Mouse (Mus musculus): Measurements from ENCODE around the gene Cpsf3. TPM values are rescaled to one million over a fixed set of nuclear protein-coding genes. Genes with fewer than 3 reads are reported as not detected.

The Cpsf3 gene
- total and polyA plus RNA-seq, 3 experiments: 79.8 to 159 (median 117) TPM

GRCm38 (mm10) chr12:21335869-21336268 lies 50.7 kb downstream of the Cpsf3 start:
- Histone ChIP-seq H3K4me1 (ENCODE audit: control insufficient read depth in 1 of 2, insufficient read depth in 2 of 2) (peaks cover 12 to 38% of the 10 kb centered on the region in 2 experiments), H3K27ac (ENCODE audit: insufficient read depth, low read depth) (peak overlapping the region; percentile 61; the same call in 1 of the 2 replicates), H3K79me2 (replicated peaks; ENCODE audit: control insufficient read depth, extremely low read depth, insufficient read depth, poor library complexity, severe bottlenecking) (no peaks in the 10 kb centered on the region; the same call in 1 of the 2 replicates), H3K9ac (ENCODE audit: insufficient read depth, low read depth) (no peak overlapping the region), H3K27me3 (replicated peaks) (no peaks in the 10 kb centered on the region), H3K4me3 (replicated peaks in 1 of 3; ENCODE audit: low read depth in 2 of 3, low read length in 2 of 3, poor library complexity in 1 of 3) (no peak overlapping the region), H3K9me3 (replicated peaks; ENCODE audit: low read length) (no peaks in the 10 kb centered on the region), H3K4me2 (ENCODE audit: insufficient read depth, low read depth, poor library complexity, severe bottlenecking) (peak overlapping the region; percentile 18; the same call in 1 of the 2 replicates), H3K36me3 (replicated peaks in 1 of 2; ENCODE audit: control insufficient read depth in 1 of 2, insufficient read depth in 1 of 2, low read length in 1 of 2) (peaks cover 51 to 73% of the 10 kb centered on the region in 2 experiments)
- in situ Hi-C loops (cut with MboI; ENCODE audit: low pct_ligation_motif_present, low pct_unique_long_range_greater_than_20kb, low sequenced_read_pairs) (loop anchor here (5.0 kb wide), 1 partner anchor 36 kb away; the partner anchor contains the start of gene Adam17), dilution Hi-C loops (cut with MboI; ENCODE audit: extremely low pct_ligation_motif_present, extremely low pct_unique_long_range_greater_than_20kb, low sequenced_read_pairs) (no loop called here)
- DNase-seq (ENCODE audit: extremely low read depth): peak; percentile 96
- peak; percentile 100 for TF ChIP-seq MYC (IDR thresholded peaks at IDR 0.05; ENCODE audit: low read depth, low read length)
- 0 out of 2 replicates have a peak, but pooled peaks have one; percentile 57 for TF ChIP-seq MAFK (IDR thresholded peaks at IDR 0.05; ENCODE audit: insufficient replicate concordance, low read length)
- TF ChIP-seq EP300 (IDR thresholded peaks at IDR 0.05; ENCODE audit: low read length): peak; percentile 98
- 0 out of 2 replicates have a peak, but pooled peaks have one; percentile 58 for TF ChIP-seq KAT2A (IDR thresholded peaks at IDR 0.05; ENCODE audit: insufficient replicate concordance, low read length)
- no peak for TF ChIP-seq ZC3H11A (IDR thresholded peaks at IDR 0.05; ENCODE audit: low read depth, low read length)
- TF ChIP-seq E2F4 (IDR thresholded peaks at IDR 0.05; ENCODE audit: insufficient replicate concordance, low read depth, low read length): peak; percentile 53; the same call in 1 of the 2 replicates
- peak; percentile 95 for TF ChIP-seq BHLHE40 (IDR thresholded peaks at IDR 0.05; ENCODE audit: low read depth, low read length)
- TF ChIP-seq PAX5 (IDR thresholded peaks at IDR 0.05; ENCODE audit: low read length): no peak
- peak; percentile 49; the same call in 1 of the 2 replicates for TF ChIP-seq JUN (IDR thresholded peaks at IDR 0.05; ENCODE audit: insufficient read depth, low read depth, low read length)
- no peak for TF ChIP-seq NRF1 (IDR thresholded peaks at IDR 0.05; ENCODE audit: low read depth, low read length)
- 0 out of 2 replicates have a peak, but pooled peaks have one; percentile 18 for TF ChIP-seq TBP (conservative IDR thresholded peaks at IDR 0.05; ENCODE audit: low read depth, low read length)
- TF ChIP-seq TCF12 (IDR thresholded peaks at IDR 0.05; ENCODE audit: low read depth, low read length): peak; percentile 88
- no peak for TF ChIP-seq ZKSCAN1 (IDR thresholded peaks at IDR 0.05; ENCODE audit: borderline replicate concordance, low read depth, low read length)
- TF ChIP-seq HCFC1 (IDR thresholded peaks at IDR 0.05; ENCODE audit: low read depth, low read length): peak; percentile 31; the same call in 1 of the 2 replicates
- peak; percentile 59; the same call in 1 of the 2 replicates for TF ChIP-seq ELF1 (IDR thresholded peaks at IDR 0.05; ENCODE audit: low read depth, low read length)
- TF ChIP-seq USF2 (conservative IDR thresholded peaks at IDR 0.05; ENCODE audit: low read depth, low read length): peak; percentile 53
- TF ChIP-seq SMC3 (IDR thresholded peaks at IDR 0.05; ENCODE audit: low read depth, low read length): no peak; the same call in 1 of the 2 replicates
- TF ChIP-seq CTCF (conservative IDR thresholded peaks at IDR 0.05 in 1 of 2, IDR thresholded peaks at IDR 0.05 in 1 of 2; ENCODE audit: low read depth in 2 of 2, low read length in 2 of 2): no peak
- TF ChIP-seq CHD2 (IDR thresholded peaks at IDR 0.05; ENCODE audit: low read length): peak; percentile 59; the same call in 1 of the 2 replicates
- TF ChIP-seq SIN3A (IDR thresholded peaks at IDR 0.05; ENCODE audit: low read length): peak; percentile 99
- TF ChIP-seq IRF4 (IDR thresholded peaks at IDR 0.05; ENCODE audit: low read depth, low read length): peak; percentile 91
- TF ChIP-seq CHD1 (IDR thresholded peaks at IDR 0.05; ENCODE audit: low read depth, low read length): peak; percentile 74; the same call in 1 of the 2 replicates
- peak; percentile 86 for TF ChIP-seq RCOR1 (conservative IDR thresholded peaks at IDR 0.05; ENCODE audit: low read depth, low read length)
- TF ChIP-seq JUND (conservative IDR thresholded peaks at IDR 0.05; ENCODE audit: low read depth, low read length): peak; percentile 71; the same call in 1 of the 2 replicates
- peak; percentile 85 for TF ChIP-seq MEF2A (IDR thresholded peaks at IDR 0.05; ENCODE audit: borderline replicate concordance, low read depth, low read length)
- peak; percentile 85 for TF ChIP-seq ETS1 (conservative IDR thresholded peaks at IDR 0.05; ENCODE audit: low read depth, low read length)
- peak; percentile 100 for TF ChIP-seq MAX (IDR thresholded peaks at IDR 0.05; ENCODE audit: low read length)
- no peak; the same call in none of the 2 replicates for TF ChIP-seq RAD21 (IDR thresholded peaks at IDR 0.05; ENCODE audit: low read depth, low read length)
- TF ChIP-seq POLR2AphosphoS2 (IDR thresholded peaks at IDR 0.05; ENCODE audit: low read depth, low read length): peak; percentile 66; the same call in 1 of the 2 replicates
- peak; percentile 65; the same call in 1 of the 2 replicates for TF ChIP-seq MAZ (IDR thresholded peaks at IDR 0.05; ENCODE audit: low read depth, low read length)
- TF ChIP-seq ZMIZ1 (IDR thresholded peaks at IDR 0.05; ENCODE audit: low read depth, low read length): no peak
- TF ChIP-seq MXI1 (IDR thresholded peaks at IDR 0.05; ENCODE audit: low read depth, low read length): peak; percentile 100
- TF ChIP-seq UBTF (IDR thresholded peaks at IDR 0.05; ENCODE audit: low read depth, low read length): no peak
- TF ChIP-seq USF1 (IDR thresholded peaks at IDR 0.05; ENCODE audit: low read depth, low read length): peak; percentile 55
- TF ChIP-seq NELFE (IDR thresholded peaks at IDR 0.05; ENCODE audit: low read depth, low read length): peak; percentile 54; the same call in 1 of the 2 replicates
- TF ChIP-seq ZNF384 (IDR thresholded peaks at IDR 0.05; ENCODE audit: low read depth, low read length): peak; percentile 36; the same call in 1 of the 2 replicates
- no peak for TF ChIP-seq GABPA (IDR thresholded peaks at IDR 0.05; ENCODE audit: insufficient replicate concordance, low read depth, low read length)
- no peak; the same call in 1 of the 2 replicates for TF ChIP-seq POLR2A (IDR thresholded peaks at IDR 0.05; ENCODE audit: low read depth, low read length)
